In the genomic region with DNA sequence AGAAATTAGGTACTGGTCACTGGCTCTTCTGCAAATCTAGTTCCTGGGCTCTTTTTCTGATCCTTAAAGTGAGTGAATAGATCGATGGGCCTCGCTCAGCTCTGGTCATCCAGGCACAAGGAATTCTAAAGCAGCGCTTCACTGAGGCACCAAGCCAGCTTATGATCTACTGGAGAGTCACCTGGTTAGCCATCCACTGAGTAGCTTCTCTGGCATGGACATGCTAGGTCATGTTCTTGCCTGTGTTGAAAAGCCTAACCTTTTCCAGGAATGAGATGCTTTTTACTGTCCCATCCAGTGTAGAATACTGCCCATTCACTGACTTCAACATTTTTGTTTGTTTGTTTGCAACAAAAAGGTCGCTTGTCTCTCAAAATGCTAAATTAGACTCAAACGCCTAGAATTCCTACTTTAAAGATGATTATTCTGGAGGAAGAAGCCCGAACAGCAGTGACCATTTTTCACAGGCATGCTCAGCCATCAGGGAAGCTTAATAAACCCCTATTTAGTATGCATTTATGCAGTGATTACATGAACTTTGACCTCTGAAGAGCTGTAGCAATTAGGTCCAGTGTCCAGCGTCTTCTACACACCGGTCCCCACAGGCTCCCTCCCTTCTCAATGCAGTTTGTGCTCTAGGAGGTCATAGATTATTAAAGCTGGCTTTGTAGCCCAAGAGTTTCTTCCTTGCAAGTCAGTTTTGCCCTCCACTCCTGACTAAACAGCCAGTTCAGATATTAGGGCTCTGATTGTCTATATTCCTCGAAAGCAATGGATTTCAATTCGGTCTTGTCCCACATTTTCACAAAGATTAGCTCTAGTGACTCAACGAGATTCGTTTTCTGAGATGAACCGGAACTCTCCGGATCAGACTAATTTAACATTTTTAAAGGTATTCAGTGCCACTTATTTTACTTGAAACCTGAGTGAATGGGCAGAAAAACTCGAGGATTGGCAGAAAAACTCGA, we compare ENCODE assay signal across 32 mouse cellular contexts. TPM values are rescaled to one million over a fixed set of nuclear protein-coding genes. Genes with fewer than 3 reads are reported as not detected.
DNase-seq lines count a peak whose midpoint lies in the region; ATAC-seq lines count a peak whose summit lies in the region.
"Had no signal": no experiment of that assay in that cellular context is flagged by ENCODE, and none has a peak within 500 bp of the region (broad histone marks: within the 10 kb centered on the region; RNA-seq: fewer than 3 reads in every experiment).

No protein-coding gene starts in this region.

- H3K36me3 ChIP-seq in hindbrain, embryonic 11.5 days (ENCODE audit: control insufficient read depth, insufficient read depth, low read length) = no peaks in the 10 kb centered on the region
- no peaks in the 10 kb centered on the region for H3K36me3 ChIP-seq in hindbrain, embryonic 13.5 days
- no peaks in the 10 kb centered on the region for H3K36me3 ChIP-seq in neural tube, embryonic 15.5 days
- H3K36me3 ChIP-seq in neural tube, embryonic 11.5 days (ENCODE audit: control insufficient read depth, insufficient read depth, low read length) = no peaks in the 10 kb centered on the region
- no peaks in the 10 kb centered on the region for H3K36me3 ChIP-seq in kidney, embryonic 14.5 days (ENCODE audit: control insufficient read depth, insufficient read depth, low read length)
- H3K36me3 ChIP-seq: embryonic facial prominence, embryonic 12.5 days; forebrain, embryonic 12.5 days; heart, embryonic 10.5 days; intestine, embryonic 15.5 days; liver, embryonic 13.5 days; midbrain, embryonic 15.5 days had no signal

- H3K4me1 ChIP-seq in hindbrain, embryonic 11.5 days (replicated peaks; ENCODE audit: control insufficient read depth, insufficient read depth, low read length) = no peaks in the 10 kb centered on the region
- H3K4me1 ChIP-seq in hindbrain, embryonic 13.5 days (replicated peaks) = peaks cover 17% of the 10 kb centered on the region
- peaks cover 16% of the 10 kb centered on the region for H3K4me1 ChIP-seq in neural tube, embryonic 15.5 days
- peaks cover 46% of the 10 kb centered on the region for H3K4me1 ChIP-seq in neural tube, embryonic 11.5 days (ENCODE audit: control insufficient read depth, insufficient read depth, low read length)
- H3K4me1 ChIP-seq in kidney, embryonic 14.5 days (ENCODE audit: control insufficient read depth, insufficient read depth, low read length) = peaks cover 3% of the 10 kb centered on the region; the same call in 1 of the 2 replicates
- H3K4me1 ChIP-seq: embryonic facial prominence, embryonic 12.5 days; forebrain, embryonic 12.5 days; liver, embryonic 13.5 days; midbrain, embryonic 15.5 days had no signal

- ATAC-seq in hindbrain, embryonic 11.5 days (ENCODE audit: low FRiP score) = no peak
- no peak for ATAC-seq in hindbrain, embryonic 13.5 days (ENCODE audit: low FRiP score)
- ATAC-seq in neural tube, embryonic 15.5 days (ENCODE audit: low FRiP score) = no peak
- ATAC-seq in neural tube, embryonic 11.5 days (ENCODE audit: insufficient read depth, low FRiP score, low TSS enrichment) = no peak
- no peak for ATAC-seq in kidney, embryonic 14.5 days (ENCODE audit: low FRiP score, low TSS enrichment)
- ATAC-seq: intestine, embryonic 15.5 days; midbrain, embryonic 15.5 days had no signal

- WGBS in hindbrain, embryonic 11.5 days = 4% methylated on average over 16 of the region's 16 CpGs
- WGBS in hindbrain, embryonic 13.5 days = 7% methylated on average over 16 of the region's 16 CpGs
- 28% methylated on average over 16 of the region's 16 CpGs for WGBS in neural tube, embryonic 15.5 days
- WGBS in neural tube, embryonic 11.5 days = 12% methylated on average over 16 of the region's 16 CpGs
- 32% methylated on average over 16 of the region's 16 CpGs for WGBS in kidney, embryonic 14.5 days

- H3K9me3 ChIP-seq in hindbrain, embryonic 11.5 days (ENCODE audit: control insufficient read depth, low read length) = no peaks in the 10 kb centered on the region
- H3K9me3 ChIP-seq in hindbrain, embryonic 13.5 days = no peaks in the 10 kb centered on the region
- no peaks in the 10 kb centered on the region for H3K9me3 ChIP-seq in neural tube, embryonic 15.5 days (replicated peaks)
- H3K9me3 ChIP-seq in neural tube, embryonic 11.5 days (ENCODE audit: control insufficient read depth, low read length) = no peaks in the 10 kb centered on the region
- H3K9me3 ChIP-seq in kidney, embryonic 14.5 days (ENCODE audit: control insufficient read depth, low read length) = no peaks in the 10 kb centered on the region
- H3K9me3 ChIP-seq: embryonic facial prominence, embryonic 12.5 days; heart, embryonic 10.5 days; intestine, embryonic 15.5 days; liver, embryonic 13.5 days; midbrain, embryonic 15.5 days had no signal

- DNase-seq in hindbrain, embryonic 11.5 days (ENCODE audit: low spot score) = peak; percentile 51
- peak; percentile 30 for DNase-seq in neural tube, embryonic 10.5 days (ENCODE audit: extremely low spot score, low spot score)
- peak; percentile 36 for DNase-seq in neural tube, embryonic 11.5 days (ENCODE audit: low spot score)
- no peak for DNase-seq in heart, adult 18-20 months
- DNase-seq: adrenal gland, adult 8-10 months; cerebellum, adult 18-20 months; cerebellum, postnatal 36 days; gastrocnemius, postnatal 36 days; heart, postnatal 4 days; kidney, adult 9 months; kidney, postnatal 36 days; liver, embryonic 13.5 days; lung, adult 2 months; lung, postnatal 36 days; thymus, adult 18-20 months; thymus, postnatal 4 days had no signal

- H3K4me3 ChIP-seq in hindbrain, embryonic 11.5 days (ENCODE audit: low read depth, low read length) = no peak overlapping the region
- no peak overlapping the region for H3K4me3 ChIP-seq in hindbrain, embryonic 13.5 days
- no peak overlapping the region for H3K4me3 ChIP-seq in neural tube, embryonic 15.5 days (replicated peaks)
- H3K4me3 ChIP-seq in neural tube, embryonic 11.5 days (ENCODE audit: low read depth, low read length) = no peak overlapping the region
- no peak overlapping the region for H3K4me3 ChIP-seq in kidney, embryonic 14.5 days (ENCODE audit: low read length)
- H3K4me3 ChIP-seq: embryonic facial prominence, embryonic 12.5 days; forebrain, embryonic 12.5 days; heart, embryonic 10.5 days; intestine, embryonic 15.5 days; liver, embryonic 13.5 days; midbrain, embryonic 15.5 days; myocyte had no signal

- no peak overlapping the region for H3K27ac ChIP-seq in hindbrain, embryonic 11.5 days (ENCODE audit: low read depth, low read length)
- H3K27ac ChIP-seq in hindbrain, embryonic 13.5 days = no peak overlapping the region
- H3K27ac ChIP-seq in neural tube, embryonic 15.5 days (replicated peaks) = no peak overlapping the region
- no peak overlapping the region for H3K27ac ChIP-seq in neural tube, embryonic 11.5 days (ENCODE audit: low read depth, low read length)
- no peak overlapping the region for H3K27ac ChIP-seq in kidney, embryonic 14.5 days (ENCODE audit: low read depth, low read length)
- H3K27ac ChIP-seq: embryonic facial prominence, embryonic 12.5 days; forebrain, embryonic 12.5 days; heart, embryonic 10.5 days; intestine, embryonic 15.5 days; liver, embryonic 13.5 days; midbrain, embryonic 15.5 days had no signal

- H3K9ac ChIP-seq in hindbrain, embryonic 11.5 days (ENCODE audit: low read depth, low read length) = no peak overlapping the region
- H3K9ac ChIP-seq in hindbrain, embryonic 13.5 days = no peak overlapping the region
- no peak overlapping the region for H3K9ac ChIP-seq in neural tube, embryonic 15.5 days (replicated peaks)
- no peak overlapping the region for H3K9ac ChIP-seq in neural tube, embryonic 11.5 days (ENCODE audit: low read length)
- no peak overlapping the region for H3K9ac ChIP-seq in kidney, embryonic 14.5 days (ENCODE audit: low read depth, low read length)
- H3K9ac ChIP-seq: embryonic facial prominence, embryonic 12.5 days; forebrain, embryonic 12.5 days; intestine, embryonic 15.5 days; liver, embryonic 13.5 days; midbrain, embryonic 15.5 days had no signal

- H3K27me3 ChIP-seq in hindbrain, embryonic 11.5 days (ENCODE audit: control insufficient read depth, insufficient read depth, low read length) = peaks cover 66% of the 10 kb centered on the region
- peaks cover 87% of the 10 kb centered on the region for H3K27me3 ChIP-seq in hindbrain, embryonic 13.5 days
- peaks cover 22% of the 10 kb centered on the region for H3K27me3 ChIP-seq in neural tube, embryonic 15.5 days (replicated peaks)
- H3K27me3 ChIP-seq in neural tube, embryonic 11.5 days (ENCODE audit: control insufficient read depth, insufficient read depth, low read length) = no peaks in the 10 kb centered on the region
- H3K27me3 ChIP-seq in kidney, embryonic 14.5 days (ENCODE audit: control insufficient read depth, insufficient read depth, low read length) = peaks cover 53% of the 10 kb centered on the region

- no peak overlapping the region for H3K4me2 ChIP-seq in hindbrain, embryonic 11.5 days (replicated peaks; ENCODE audit: low read depth, low read length)
- H3K4me2 ChIP-seq in hindbrain, embryonic 13.5 days = no peak overlapping the region
- no peak overlapping the region for H3K4me2 ChIP-seq in neural tube, embryonic 15.5 days
- H3K4me2 ChIP-seq in neural tube, embryonic 11.5 days (ENCODE audit: low read depth) = peak overlapping the region; percentile 16; the same call in 1 of the 2 replicates
- H3K4me2 ChIP-seq in kidney, embryonic 14.5 days (replicated peaks; ENCODE audit: low read depth, low read length) = no peak overlapping the region
- H3K4me2 ChIP-seq: embryonic facial prominence, embryonic 12.5 days; forebrain, embryonic 12.5 days; intestine, embryonic 15.5 days; liver, embryonic 13.5 days; midbrain, embryonic 15.5 days had no signal

RNA-seq across cellular contexts. Expression of gene Hoxa1, which starts 5.6 kb away (rescaled TPM):
- 4.0 and 4.1 TPM in 2 replicates for polyA plus RNA-seq in hindbrain, embryonic 11.5 days (2014; fragmentation: Nextera tagmentation; extraction: Ambion mirVana)
- 1.5 and 2.0 TPM in 2 replicates for polyA plus RNA-seq in hindbrain, embryonic 13.5 days (2015; fragmentation: Nextera tagmentation; extraction: Ambion mirVana)
- polyA plus RNA-seq in neural tube, embryonic 15.5 days (2015; fragmentation: Nextera tagmentation; extraction: Ambion mirVana) = 1.1 and 1.3 TPM in 2 replicates
- polyA plus RNA-seq in neural tube, embryonic 11.5 days (2014; fragmentation: Nextera tagmentation; extraction: Ambion mirVana) = 8.0 and 9.3 TPM in 2 replicates
- 0.64 and 1.0 TPM in 2 replicates for polyA plus RNA-seq in kidney, embryonic 14.5 days (2014; fragmentation: Nextera tagmentation; extraction: Ambion mirVana)
- total RNA-seq in heart, adult 18-20 months (2021) = under 1 TPM; 0.12 to 0.23 TPM
- total RNA-seq: layer of hippocampus, adult 8-10 months; left cerebral cortex, postnatal 14 days; megakaryocyte-erythroid progenitor cell, adult 5-6 weeks; MEL had no signal

RNA-seq across cellular contexts. Expression of gene Hoxa2, which starts 12.1 kb away (rescaled TPM):
- polyA plus RNA-seq in hindbrain, embryonic 11.5 days (2014; fragmentation: Nextera tagmentation; extraction: Ambion mirVana) = 63.7 and 68.1 TPM in 2 replicates
- 39.1 and 40.2 TPM in 2 replicates for polyA plus RNA-seq in hindbrain, embryonic 13.5 days (2015; fragmentation: Nextera tagmentation; extraction: Ambion mirVana)
- polyA plus RNA-seq in neural tube, embryonic 15.5 days (2015; fragmentation: Nextera tagmentation; extraction: Ambion mirVana) = 7.2 and 12.0 TPM in 2 replicates
- 36.0 and 37.5 TPM in 2 replicates for polyA plus RNA-seq in neural tube, embryonic 11.5 days (2014; fragmentation: Nextera tagmentation; extraction: Ambion mirVana)
- 4.7 and 5.5 TPM in 2 replicates for polyA plus RNA-seq in kidney, embryonic 14.5 days (2014; fragmentation: Nextera tagmentation; extraction: Ambion mirVana)
- total RNA-seq in heart, adult 18-20 months (2021) = under 1 TPM; 0.15 TPM
- total RNA-seq: layer of hippocampus, adult 8-10 months; left cerebral cortex, postnatal 14 days; MEL had no signal
- polyA plus RNA-seq: forebrain, embryonic 12.5 days had no signal

RNA-seq across cellular contexts. Expression of gene 5730596B20Rik, which starts 24.8 kb away (rescaled TPM):
- 4.9 and 5.4 TPM in 2 replicates for polyA plus RNA-seq in hindbrain, embryonic 11.5 days (2014; fragmentation: Nextera tagmentation; extraction: Ambion mirVana)
- 7.6 and 8.3 TPM in 2 replicates for polyA plus RNA-seq in hindbrain, embryonic 13.5 days (2015; fragmentation: Nextera tagmentation; extraction: Ambion mirVana)
- 1.4 and 3.0 TPM in 2 replicates for polyA plus RNA-seq in neural tube, embryonic 15.5 days (2015; fragmentation: Nextera tagmentation; extraction: Ambion mirVana)
- polyA plus RNA-seq in neural tube, embryonic 11.5 days (2014; fragmentation: Nextera tagmentation; extraction: Ambion mirVana) = 4.1 and 4.5 TPM in 2 replicates
- 2.7 and 2.9 TPM in 2 replicates for polyA plus RNA-seq in kidney, embryonic 14.5 days (2014; fragmentation: Nextera tagmentation; extraction: Ambion mirVana)
- total RNA-seq in heart, adult 18-20 months (2021) = not detected
- total RNA-seq: gastrocnemius, adult 18-20 months; gastrocnemius, postnatal 36 days; layer of hippocampus, adult 8-10 months; left cerebral cortex, postnatal 14 days; megakaryocyte-erythroid progenitor cell, adult 5-6 weeks; MEL had no signal
- polyA plus RNA-seq: forebrain, embryonic 12.5 days; midbrain, embryonic 15.5 days; spleen, adult 2 months had no signal

RNA-seq across cellular contexts. Expression of gene Hoxa4, which starts 39.0 kb away (rescaled TPM):
- polyA plus RNA-seq in hindbrain, embryonic 11.5 days (2014; fragmentation: Nextera tagmentation; extraction: Ambion mirVana) = 11.9 and 12.8 TPM in 2 replicates
- 14.5 and 14.8 TPM in 2 replicates for polyA plus RNA-seq in hindbrain, embryonic 13.5 days (2015; fragmentation: Nextera tagmentation; extraction: Ambion mirVana)
- 2.3 and 5.7 TPM in 2 replicates for polyA plus RNA-seq in neural tube, embryonic 15.5 days (2015; fragmentation: Nextera tagmentation; extraction: Ambion mirVana)
- 10.2 and 11.7 TPM in 2 replicates for polyA plus RNA-seq in neural tube, embryonic 11.5 days (2014; fragmentation: Nextera tagmentation; extraction: Ambion mirVana)
- 3.1 and 3.6 TPM in 2 replicates for polyA plus RNA-seq in kidney, embryonic 14.5 days (2014; fragmentation: Nextera tagmentation; extraction: Ambion mirVana)
- total RNA-seq in heart, adult 18-20 months (2021) = under 1 TPM in 1 of 2 experiments, not detected in 1; 0.41 TPM
- total RNA-seq: layer of hippocampus, adult 8-10 months; left cerebral cortex, postnatal 14 days; MEL had no signal
- polyA plus RNA-seq: embryonic facial prominence, embryonic 12.5 days; forebrain, embryonic 12.5 days; heart, embryonic 16.5 days; midbrain, embryonic 15.5 days had no signal

RNA-seq across cellular contexts. Expression of gene Hoxa5, which starts 51.9 kb away (rescaled TPM):
- 23.8 and 39.3 TPM in 2 replicates for polyA plus RNA-seq in hindbrain, embryonic 11.5 days (2014; fragmentation: Nextera tagmentation; extraction: Ambion mirVana)
- polyA plus RNA-seq in hindbrain, embryonic 13.5 days (2015; fragmentation: Nextera tagmentation; extraction: Ambion mirVana) = 116 and 150 TPM in 2 replicates
- 26.8 and 73.9 TPM in 2 replicates for polyA plus RNA-seq in neural tube, embryonic 15.5 days (2015; fragmentation: Nextera tagmentation; extraction: Ambion mirVana)
- 53.4 and 56.5 TPM in 2 replicates for polyA plus RNA-seq in neural tube, embryonic 11.5 days (2014; fragmentation: Nextera tagmentation; extraction: Ambion mirVana)
- polyA plus RNA-seq in kidney, embryonic 14.5 days (2014; fragmentation: Nextera tagmentation; extraction: Ambion mirVana) = 15.7 and 16.6 TPM in 2 replicates
- total RNA-seq in heart, adult 18-20 months (2021) = under 1 TPM; 0.40 to 0.59 TPM
- total RNA-seq: layer of hippocampus, adult 8-10 months; left cerebral cortex, postnatal 14 days; MEL had no signal
- polyA plus RNA-seq: forebrain, embryonic 12.5 days; midbrain, embryonic 15.5 days had no signal

Comparison
In these comparisons a context has a peak if more than half of its experiments do, and no peak if none do; other contexts are left out.
1. DNase-seq: peak in hindbrain, embryonic 11.5 days (single experiment), neural tube, embryonic 10.5 days (single experiment) and neural tube, embryonic 11.5 days (single experiment); none in heart, adult 18-20 months (0 of 2).